Mouse (Mus musculus) liver (tissue): ENCODE measurements at regions not wholly inside any gene's neighbourhood (a gene's known extent, or its start where the extent isn't known, plus 50 kb on each side); places are given as distances from the start of the nearest gene placed in this dataset.

Source experiments
- DNase-seq: peaks from one replicate; pipeline ENCODE4 v3.0.0-alpha.2; 2020; ENCODE audit warnings: mixed read lengths

DNA sequence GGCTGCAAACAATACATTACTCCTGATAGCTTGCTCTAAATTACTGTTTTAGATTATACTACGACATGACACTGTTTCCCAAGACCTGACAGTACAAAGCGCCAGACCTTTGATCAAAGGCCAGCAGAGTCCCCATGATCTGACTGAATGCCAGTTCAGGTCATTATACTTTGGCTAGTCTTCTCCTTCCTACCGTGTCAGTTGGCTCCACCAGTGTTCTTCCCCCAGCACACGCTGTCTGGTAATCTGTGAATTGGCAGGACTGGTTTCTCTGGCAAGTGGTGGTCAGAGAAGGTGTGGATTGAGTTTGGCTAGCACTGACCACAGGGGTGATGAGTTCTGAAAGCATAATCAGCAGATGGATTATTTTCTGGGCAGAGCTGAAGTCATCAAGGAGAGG is 93.1 kb upstream of the Barx2 start:
- DNase-seq = no peak

- no peak for DNase-seq
Measured at GRCm38 (mm10) chr9:32010953-32011770, 97.9 kb upstream of the Barx2 start.

GRCm38 (mm10) chr9:32016286-32016685 is 99.7 kb upstream of the Arhgap32 start:
- DNase-seq = no peak

GRCm38 (mm10) chr9:32018020-32018419 is 97.9 kb upstream of the Arhgap32 start:
- no peak for DNase-seq

DNA sequence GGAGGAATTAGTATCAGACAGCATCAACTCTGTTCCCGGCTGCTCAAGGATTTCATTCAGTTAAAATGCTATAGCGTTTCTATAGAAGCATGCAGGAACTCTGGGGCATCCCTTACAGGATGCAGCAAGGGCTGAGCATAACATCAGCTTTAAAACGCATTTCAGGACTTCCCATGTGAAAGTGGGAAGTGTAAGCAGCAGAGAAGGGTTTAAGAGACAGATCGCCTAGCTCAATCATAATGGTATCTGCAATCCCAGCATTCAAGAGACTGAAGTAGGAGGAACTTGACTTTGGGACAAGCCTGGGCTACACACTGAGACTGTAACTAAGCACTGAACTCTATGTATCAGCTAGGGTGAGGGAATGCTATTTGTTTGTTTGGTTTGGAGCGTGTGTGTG is 96.2 kb upstream of the Arhgap32 start:
- DNase-seq = no peak

DNA sequence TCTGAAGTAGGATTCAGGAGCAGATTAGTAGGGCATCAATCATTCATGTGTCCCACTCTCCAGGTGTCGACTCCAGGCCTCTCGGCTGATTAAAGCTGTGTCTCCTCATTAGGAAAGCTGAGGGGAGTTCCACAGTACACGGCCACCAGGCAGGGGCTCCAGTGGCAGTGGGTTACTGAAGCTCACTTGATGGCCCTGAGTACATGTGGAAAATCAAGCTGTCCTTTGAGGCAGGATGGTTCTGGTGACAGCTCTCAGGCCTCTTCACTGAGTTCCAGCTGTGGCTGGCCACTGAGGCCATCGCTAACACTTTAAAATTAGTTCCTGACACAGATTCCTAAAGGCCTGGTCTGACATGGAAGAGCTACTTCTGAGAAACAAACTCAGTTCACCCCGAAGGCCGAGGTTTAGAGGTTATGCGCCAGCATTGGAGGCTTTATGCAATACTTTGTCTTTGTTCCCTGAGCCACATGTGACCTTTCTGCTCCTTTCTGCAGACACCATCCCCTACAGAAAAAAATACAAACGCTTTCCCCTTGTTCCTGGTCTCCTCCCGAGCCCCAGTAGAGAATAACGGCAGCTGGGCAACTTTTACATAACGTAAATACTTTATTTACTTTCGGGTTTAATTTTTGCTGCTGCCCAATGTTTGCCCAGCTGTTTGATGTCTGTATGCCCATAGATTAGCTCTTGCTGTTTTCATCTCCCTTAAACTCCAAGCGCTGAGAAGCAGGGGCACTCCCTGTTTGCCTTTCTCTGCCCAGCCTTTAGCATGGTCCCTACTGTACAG is 94.8 kb upstream of the Arhgap32 start:
- DNase-seq = no peak

DNA sequence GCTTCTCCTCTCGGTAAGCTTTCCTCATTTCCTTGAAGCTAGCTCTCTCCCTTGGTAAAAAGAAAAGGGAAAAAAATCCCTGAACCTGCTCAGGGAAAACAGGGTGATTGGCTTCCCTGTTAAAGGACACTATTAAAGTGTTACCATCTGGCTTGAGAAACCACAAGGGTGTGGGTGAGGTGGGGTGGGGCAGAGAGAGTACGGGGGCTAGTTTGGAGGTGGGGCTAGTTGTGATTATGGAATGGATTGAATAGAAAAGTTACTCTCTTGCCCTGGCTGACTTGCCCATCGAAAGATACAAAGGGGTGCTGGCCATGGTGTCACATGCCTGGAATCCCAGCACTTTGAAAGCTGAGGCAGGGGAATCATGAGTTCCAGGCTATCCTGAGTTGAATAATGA is 94.2 kb upstream of the Arhgap32 start:
- DNase-seq = no peak

- DNase-seq = no peak
Measured at GRCm38 (mm10) chr9:32022996-32023395, 92.9 kb upstream of the Arhgap32 start.

DNA sequence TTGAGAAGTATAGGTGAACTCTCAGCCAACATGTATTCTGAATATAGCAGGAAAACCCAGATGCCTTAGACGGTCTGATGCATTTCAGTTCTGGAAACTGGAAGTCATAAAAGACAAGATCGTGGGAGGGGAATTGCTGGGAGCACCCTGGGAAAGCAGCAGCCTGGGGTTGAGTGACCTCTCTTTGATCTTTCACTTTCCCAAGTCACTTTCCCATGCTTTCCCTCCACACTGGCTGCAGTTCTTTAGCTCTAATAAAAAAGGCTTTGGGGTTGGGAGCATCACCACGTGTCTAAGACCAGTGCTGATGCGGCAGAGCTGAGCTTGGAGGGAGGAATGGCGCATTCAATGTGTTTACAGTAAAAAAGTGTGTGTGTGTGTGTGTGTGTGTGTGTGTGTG is 91.2 kb upstream of the Arhgap32 start:
- DNase-seq = no peak

DNA sequence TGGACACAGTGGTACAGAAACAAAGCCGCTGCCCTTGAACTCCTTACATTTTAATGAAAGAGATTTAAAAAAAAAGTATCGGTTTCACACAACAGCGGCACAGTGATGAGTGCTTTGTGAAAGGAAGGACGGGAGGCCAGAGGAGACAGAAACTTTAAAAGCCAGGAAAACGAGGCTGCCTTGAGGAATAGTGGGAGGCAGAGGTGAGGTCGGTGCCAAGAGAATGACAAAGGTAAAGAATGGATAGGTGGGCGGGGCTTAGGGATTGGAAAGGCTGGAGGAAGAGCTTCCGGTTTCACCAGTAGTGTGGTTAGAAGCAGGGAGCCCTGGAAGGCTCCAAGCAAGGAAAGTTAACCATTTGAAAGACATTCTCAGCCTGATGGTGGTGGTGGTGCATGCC is 88.0 kb upstream of the Arhgap32 start:
- peak; percentile 18 for DNase-seq

DNA sequence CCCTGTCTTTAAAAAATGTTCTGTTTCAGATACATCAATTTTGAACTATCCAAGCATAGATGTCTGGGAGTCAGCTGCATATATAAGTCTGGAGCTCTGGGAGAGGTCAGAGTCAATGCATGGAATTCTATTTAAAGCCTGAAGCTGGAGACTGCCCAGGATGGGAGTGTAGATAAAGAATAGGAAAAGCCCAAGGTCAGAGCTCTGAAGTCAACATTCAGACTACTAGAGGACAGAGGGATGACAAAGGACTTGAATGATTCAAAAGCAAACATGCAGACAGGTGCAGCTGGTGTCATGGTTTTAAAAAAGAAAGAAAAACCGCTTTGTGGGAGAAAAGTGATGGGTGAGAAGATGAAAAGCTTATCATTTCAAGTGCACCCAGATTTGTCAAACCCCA is 86.9 kb upstream of the Arhgap32 start:
- DNase-seq = no peak

GRCm38 (mm10) chr9:32029786-32030185 is 86.2 kb upstream of the Arhgap32 start:
- no peak for DNase-seq

DNA sequence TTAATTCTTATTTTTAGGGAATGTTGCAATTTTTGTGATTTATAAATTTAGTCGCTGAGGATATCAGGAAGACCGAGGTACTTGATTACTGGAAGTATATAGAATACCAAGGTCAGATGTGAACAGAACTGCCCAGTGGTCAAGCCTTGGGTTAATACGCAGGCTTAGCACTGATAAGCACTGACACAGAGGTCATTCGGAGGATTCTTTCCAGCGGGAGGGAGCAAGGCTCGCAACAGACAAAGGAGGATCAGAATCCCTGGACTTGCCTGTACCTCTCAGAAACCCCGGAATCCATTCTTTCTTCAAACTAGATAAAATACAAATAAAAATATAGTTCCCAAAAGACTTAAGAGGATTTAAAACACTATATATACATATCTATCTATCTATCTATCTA is 85.7 kb upstream of the Arhgap32 start:
- no peak for DNase-seq

DNA sequence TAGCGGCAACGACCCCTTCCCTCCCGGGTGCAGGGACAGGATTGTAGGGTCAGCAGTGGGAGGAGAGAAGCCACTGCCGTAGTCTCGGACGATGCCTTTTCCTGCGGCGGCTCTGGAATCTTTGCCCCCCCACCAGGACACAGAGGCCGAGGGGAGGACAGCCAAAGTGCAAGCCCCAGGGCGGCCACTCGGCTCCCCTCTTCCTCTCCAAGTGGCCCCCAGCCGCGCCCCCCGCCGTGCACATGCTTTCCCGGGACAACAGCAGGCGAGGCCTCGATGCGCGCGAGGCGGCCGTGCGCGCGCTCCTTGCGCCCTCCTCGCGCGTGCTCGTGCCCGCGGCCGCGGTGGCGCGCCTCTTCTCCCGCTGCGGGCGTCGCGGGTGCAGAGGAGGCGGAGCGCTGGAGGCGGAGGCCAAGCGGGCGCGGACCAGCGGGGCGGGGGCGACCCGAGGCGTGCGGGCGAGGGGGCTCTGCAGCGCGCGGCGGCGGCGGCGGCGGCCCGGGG is 83.9 kb upstream of the Arhgap32 start:
- peak; percentile 73 for DNase-seq

- DNase-seq = peak; percentile 21
Measured at GRCm38 (mm10) chr9:32032521-32033185, 83.3 kb upstream of the Arhgap32 start.

DNA sequence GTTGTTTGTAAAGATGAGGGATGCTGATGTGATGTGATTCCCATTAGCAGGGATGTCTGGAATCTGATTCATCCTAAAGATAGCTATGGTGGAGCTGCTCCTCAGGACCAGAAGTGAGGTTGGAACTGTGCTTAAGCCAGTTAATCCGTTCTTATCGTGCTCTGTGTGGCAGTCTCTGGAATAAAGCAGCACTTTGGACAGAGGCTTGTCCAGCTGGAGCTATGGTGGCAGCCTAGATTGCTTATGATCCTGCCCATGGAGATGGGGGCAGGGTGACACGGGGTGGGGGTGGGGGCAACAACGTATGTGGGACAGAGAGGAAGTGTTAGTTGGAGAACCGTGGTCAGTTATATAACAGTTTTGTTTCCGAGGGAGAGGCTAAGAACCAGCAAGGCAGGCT is 82.0 kb upstream of the Arhgap32 start:
- DNase-seq = no peak

GRCm38 (mm10) chr9:32039999-32040398 is 75.9 kb upstream of the Arhgap32 start:
- DNase-seq = no peak

DNA sequence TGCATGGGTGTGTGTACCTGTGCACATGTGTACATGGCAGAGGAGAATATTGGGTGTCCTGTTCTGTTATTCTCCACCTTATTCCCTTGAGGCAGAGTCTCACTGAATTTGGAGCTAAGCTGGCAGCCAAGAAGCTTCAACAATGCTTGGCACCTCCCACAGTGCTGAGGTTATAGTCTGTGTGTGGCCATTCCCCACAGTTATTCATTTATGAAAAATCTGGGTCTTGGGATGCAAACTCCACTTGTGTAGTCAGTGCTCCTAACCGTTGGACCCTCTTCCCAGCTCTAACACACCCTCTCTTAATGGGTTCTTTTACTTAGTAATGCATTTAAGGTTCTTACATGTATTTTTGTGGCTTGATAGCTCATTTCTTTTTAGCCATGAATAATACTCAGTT is 72.6 kb upstream of the Arhgap32 start:
- no peak for DNase-seq

GRCm38 (mm10) chr9:32046791-32047190 is 69.1 kb upstream of the Arhgap32 start:
- no peak for DNase-seq

- no peak for DNase-seq
Measured at GRCm38 (mm10) chr9:32048941-32049340, 67.0 kb upstream of the Arhgap32 start.

DNA sequence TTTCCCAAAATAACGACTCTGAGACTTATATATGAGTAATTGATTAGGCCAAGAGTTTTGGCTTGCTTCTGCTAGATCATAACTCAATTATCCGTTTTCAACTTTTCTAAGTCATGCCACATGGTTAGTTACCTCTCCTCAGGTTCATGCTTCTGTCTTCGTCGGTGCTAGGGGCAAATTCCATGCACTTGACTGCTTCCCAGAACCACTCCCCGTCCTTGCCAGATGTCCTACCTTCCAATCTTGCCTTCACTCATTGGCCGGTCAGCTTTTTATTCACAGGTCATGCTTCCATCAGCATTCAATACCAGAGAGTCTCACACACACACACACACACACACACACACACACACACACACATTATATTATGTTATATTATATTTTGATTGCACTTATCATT is 66.4 kb upstream of the Arhgap32 start:
- DNase-seq = no peak

DNA sequence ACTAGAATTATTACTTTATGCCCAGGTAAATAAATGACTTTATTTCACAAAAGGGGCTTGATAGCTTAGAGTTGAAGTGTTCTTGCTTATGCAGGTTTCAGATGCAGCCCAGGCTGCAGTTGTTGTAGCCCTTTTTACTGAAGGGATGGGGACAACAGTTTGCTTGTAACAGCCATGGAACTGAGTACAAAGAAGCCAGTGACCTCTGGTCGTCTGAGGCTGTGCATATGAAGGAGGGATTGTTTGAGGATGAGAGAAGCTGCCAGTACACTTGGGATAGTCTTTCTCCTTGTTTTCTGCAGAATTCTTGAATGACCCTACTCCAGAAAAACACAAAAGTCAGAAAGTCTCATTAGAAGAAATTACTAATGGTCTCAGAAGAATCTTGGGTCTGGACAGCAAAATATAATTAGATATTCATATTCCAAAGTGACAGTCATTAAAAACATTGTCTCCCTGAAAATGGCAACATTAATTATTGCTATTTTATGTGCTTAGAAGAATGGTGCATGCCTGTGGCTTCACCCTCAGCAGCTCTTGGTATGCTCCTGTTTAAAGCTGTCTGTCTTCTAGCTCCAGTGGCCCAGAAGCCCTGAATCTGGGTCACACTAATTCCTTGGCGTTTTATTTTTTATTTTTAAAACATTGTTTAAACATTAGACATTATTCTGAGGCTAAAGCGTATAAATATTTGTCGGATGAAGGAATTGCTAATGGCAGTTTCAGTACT is 61.9 kb upstream of the Arhgap32 start:
- DNase-seq = no peak
